In genomic region chr3:105899394-105900147, GRCm38 (mm10) we compare ENCODE assay signal across 8 mouse cellular contexts. TPM values are rescaled to one million over a fixed set of nuclear protein-coding genes. Genes with fewer than 3 reads are reported as not detected.
A peak's percentile ranks its signal among the peaks of the same experiment; 100 is the strongest.
DNase-seq lines count a peak whose midpoint lies in the region; ATAC-seq and TF ChIP-seq lines count a peak whose summit lies in the region.

No protein-coding gene starts in this region.

- DNase-seq in 3134 (ENCODE audit: extremely low read depth, insufficient read length, low spot score): peak; percentile 56
- DNase-seq in adrenal gland, postnatal 14 days: peak; percentile 90
- DNase-seq in embryonic facial prominence, embryonic 10.5 days (ENCODE audit: low spot score): peak; percentile 88
- peak; percentile 84 to 89 for DNase-seq in heart, adult 18-20 months
- DNase-seq in kidney, adult 18-20 months: peak; percentile 85
- DNase-seq in limb, embryonic 10.5 days (ENCODE audit: low spot score): peak; percentile 91

- H3K27me3 ChIP-seq in embryonic facial prominence, embryonic 10.5 days (replicated peaks; ENCODE audit: low read depth, poor library complexity, severe bottlenecking): no peaks in the 10 kb centered on the region
- no peaks in the 10 kb centered on the region for H3K27me3 ChIP-seq in limb, embryonic 10.5 days (ENCODE audit: low read depth, poor library complexity, severe bottlenecking)
- H3K27me3 ChIP-seq in midbrain, embryonic 12.5 days: no peaks in the 10 kb centered on the region
- no peaks in the 10 kb centered on the region for H3K27me3 ChIP-seq in small intestine, adult 2 months (ENCODE audit: control insufficient read depth, insufficient read depth, low read length)

- H3K27ac ChIP-seq in embryonic facial prominence, embryonic 10.5 days (replicated peaks): no peak overlapping the region
- H3K27ac ChIP-seq in limb, embryonic 10.5 days: no peak overlapping the region
- no peak overlapping the region for H3K27ac ChIP-seq in midbrain, embryonic 12.5 days (replicated peaks)
- H3K27ac ChIP-seq in small intestine, adult 2 months (ENCODE audit: insufficient read depth, low read depth, low read length): no peak overlapping the region

- no peaks in the 10 kb centered on the region for H3K9me3 ChIP-seq in embryonic facial prominence, embryonic 10.5 days
- H3K9me3 ChIP-seq in limb, embryonic 10.5 days (replicated peaks): no peaks in the 10 kb centered on the region
- no peaks in the 10 kb centered on the region for H3K9me3 ChIP-seq in midbrain, embryonic 12.5 days

- H3K4me1 ChIP-seq in embryonic facial prominence, embryonic 10.5 days: peaks cover 3% of the 10 kb centered on the region
- peaks cover 12% of the 10 kb centered on the region for H3K4me1 ChIP-seq in limb, embryonic 10.5 days
- no peaks in the 10 kb centered on the region for H3K4me1 ChIP-seq in midbrain, embryonic 12.5 days
- H3K4me1 ChIP-seq in small intestine, adult 2 months (ENCODE audit: control insufficient read depth, insufficient read depth, insufficient read length, low read length): peaks cover 8% of the 10 kb centered on the region; the same call in 1 of the 2 replicates

- H3K36me3 ChIP-seq in embryonic facial prominence, embryonic 10.5 days (replicated peaks): no peaks in the 10 kb centered on the region
- H3K36me3 ChIP-seq in limb, embryonic 10.5 days: no peaks in the 10 kb centered on the region
- no peaks in the 10 kb centered on the region for H3K36me3 ChIP-seq in midbrain, embryonic 12.5 days
- no peaks in the 10 kb centered on the region for H3K36me3 ChIP-seq in small intestine, adult 2 months (ENCODE audit: control insufficient read depth, insufficient read depth, low read length)

- H3K4me2 ChIP-seq in midbrain, embryonic 12.5 days (replicated peaks): no peak overlapping the region

- ATAC-seq in midbrain, embryonic 12.5 days (ENCODE audit: low FRiP score, low read depth): peak; percentile 64

- H3K9ac ChIP-seq in midbrain, embryonic 12.5 days (replicated peaks): no peak overlapping the region

- no peak overlapping the region for H3K4me3 ChIP-seq in embryonic facial prominence, embryonic 10.5 days
- H3K4me3 ChIP-seq in limb, embryonic 10.5 days: no peak overlapping the region
- H3K4me3 ChIP-seq in midbrain, embryonic 12.5 days: no peak overlapping the region
- H3K4me3 ChIP-seq in small intestine, adult 2 months (ENCODE audit: low read depth, low read length): no peak overlapping the region

- WGBS in embryonic facial prominence, embryonic 10.5 days: 43% methylated on average over 8 of the region's 8 CpGs
- WGBS in limb, embryonic 10.5 days: 44% methylated on average over 8 of the region's 8 CpGs
- WGBS in midbrain, embryonic 12.5 days: 42% methylated on average over 8 of the region's 8 CpGs
- 41% methylated on average over 8 of the region's 8 CpGs for WGBS in small intestine, adult 2 months

- TF ChIP-seq CTCF in small intestine, adult 2 months (IDR thresholded peaks at IDR 0.05; ENCODE audit: extremely low read depth, insufficient read length, insufficient replicate concordance, low read depth, low read length): peak; percentile 96

- no peak for TF ChIP-seq POLR2A in small intestine, adult 2 months (IDR thresholded peaks at IDR 0.05; ENCODE audit: low read depth, low read length)

RNA-seq across cellular contexts. Expression of gene Tmigd3, which starts 28.9 kb away (rescaled TPM):
- total RNA-seq in adrenal gland, postnatal 14 days (2021): 0.38 TPM in 1 of 2 replicates, not detected in the other
- polyA plus RNA-seq in embryonic facial prominence, embryonic 10.5 days (2016; fragmentation: Nextera tagmentation; extraction: Ambion mirVana): 0.15 TPM in 1 of 2 replicates, not detected in the other
- total RNA-seq in heart, adult 18-20 months (2021): under 1 TPM in 1 of 2 experiments, not detected in 1; 0.30 TPM
- polyA plus RNA-seq in limb, embryonic 10.5 days (2016; fragmentation: Nextera tagmentation; extraction: Ambion mirVana): 0.30 TPM in 1 of 2 replicates, not detected in the other
- polyA plus RNA-seq in midbrain, embryonic 12.5 days (2016; fragmentation: Nextera tagmentation; extraction: Ambion mirVana): not detected in 2 replicates
- 0.94 and 1.1 TPM in 2 replicates for polyA plus RNA-seq in small intestine, adult 2 months (2012; rRNA removed)

RNA-seq across cellular contexts. Expression of gene Adora3, which starts 28.9 kb away (rescaled TPM):
- total RNA-seq in adrenal gland, postnatal 14 days (2021): 0.33 TPM in 1 of 2 replicates, not detected in the other
- not detected in 2 replicates for polyA plus RNA-seq in embryonic facial prominence, embryonic 10.5 days (2016; fragmentation: Nextera tagmentation; extraction: Ambion mirVana)
- not detected for total RNA-seq in heart, adult 18-20 months (2021)
- polyA plus RNA-seq in limb, embryonic 10.5 days (2016; fragmentation: Nextera tagmentation; extraction: Ambion mirVana): 0.25 TPM in 1 of 2 replicates, not detected in the other
- polyA plus RNA-seq in midbrain, embryonic 12.5 days (2016; fragmentation: Nextera tagmentation; extraction: Ambion mirVana): 0.12 TPM in 1 of 2 replicates, not detected in the other
- 0.39 and 0.41 TPM in 2 replicates for polyA plus RNA-seq in small intestine, adult 2 months (2012; rRNA removed)

RNA-seq across cellular contexts. Expression of gene I830077J02Rik, which starts 32.9 kb away (rescaled TPM):
- 1.5 and 1.9 TPM in 2 replicates for total RNA-seq in adrenal gland, postnatal 14 days (2021)
- 0.34 and 0.61 TPM in 2 replicates for polyA plus RNA-seq in embryonic facial prominence, embryonic 10.5 days (2016; fragmentation: Nextera tagmentation; extraction: Ambion mirVana)
- total RNA-seq in heart, adult 18-20 months (2021): under 1 TPM; 0.15 to 0.41 TPM
- 0.41 and 0.54 TPM in 2 replicates for polyA plus RNA-seq in limb, embryonic 10.5 days (2016; fragmentation: Nextera tagmentation; extraction: Ambion mirVana)
- polyA plus RNA-seq in midbrain, embryonic 12.5 days (2016; fragmentation: Nextera tagmentation; extraction: Ambion mirVana): 0.34 and 0.41 TPM in 2 replicates
- polyA plus RNA-seq in small intestine, adult 2 months (2012; rRNA removed): 0.81 and 1.8 TPM in 2 replicates

RNA-seq across cellular contexts. Expression of gene Wdr77, which starts 59.6 kb away (rescaled TPM):
- 62.1 and 76.4 TPM in 2 replicates for total RNA-seq in adrenal gland, postnatal 14 days (2021)
- 180 and 193 TPM in 2 replicates for polyA plus RNA-seq in embryonic facial prominence, embryonic 10.5 days (2016; fragmentation: Nextera tagmentation; extraction: Ambion mirVana)
- 10 to 100 TPM; 40.8 to 51.0 TPM for total RNA-seq in heart, adult 18-20 months (2021)
- polyA plus RNA-seq in limb, embryonic 10.5 days (2016; fragmentation: Nextera tagmentation; extraction: Ambion mirVana): 168 and 193 TPM in 2 replicates
- 115 and 120 TPM in 2 replicates for polyA plus RNA-seq in midbrain, embryonic 12.5 days (2016; fragmentation: Nextera tagmentation; extraction: Ambion mirVana)
- 9.5 and 9.6 TPM in 2 replicates for polyA plus RNA-seq in small intestine, adult 2 months (2012; rRNA removed)
